Mouse (Mus musculus): ENCODE measurements around the gene Map4k3. TPM values are rescaled to one million over a fixed set of nuclear protein-coding genes. Genes with fewer than 3 reads are reported as not detected.

Gene Map4k3
- total RNA-seq, 2 experiments from 2014 or later = 2.2 to 2.9 TPM

GRCm38 (mm10) chr17:80692183-80692582, 36.1 kb downstream of the Map4k3 start:
- no peak for ATAC-seq (replicated peaks; ENCODE audit: low FRiP score, poor library complexity, severe bottlenecking)

GRCm38 (mm10) chr17:80688701-80689100, 39.6 kb downstream of the Map4k3 start:
- no peak for ATAC-seq (replicated peaks; ENCODE audit: low FRiP score, poor library complexity, severe bottlenecking)

- no peak for ATAC-seq (replicated peaks; ENCODE audit: low FRiP score, poor library complexity, severe bottlenecking)
These were observed 42.2 kb downstream of the Map4k3 start for GRCm38 (mm10) chr17:80686066-80686465.

GRCm38 (mm10) chr17:80683821-80684576, 44.3 kb downstream of the Map4k3 start:
- no peak for ATAC-seq (replicated peaks; ENCODE audit: low FRiP score, poor library complexity, severe bottlenecking)

- no peak for ATAC-seq (replicated peaks; ENCODE audit: low FRiP score, poor library complexity, severe bottlenecking)
These were observed 45.2 kb downstream of the Map4k3 start for GRCm38 (mm10) chr17:80683041-80683440.

- ATAC-seq (replicated peaks; ENCODE audit: low FRiP score, poor library complexity, severe bottlenecking) = no peak
These were observed 50.1 kb downstream of the Map4k3 start for GRCm38 (mm10) chr17:80678190-80678589.

GRCm38 (mm10) chr17:80676859-80677535, 51.3 kb downstream of the Map4k3 start:
- ATAC-seq (replicated peaks; ENCODE audit: low FRiP score, poor library complexity, severe bottlenecking) = no peak

- no peak for ATAC-seq (replicated peaks; ENCODE audit: low FRiP score, poor library complexity, severe bottlenecking)
These were observed 52.1 kb downstream of the Map4k3 start for GRCm38 (mm10) chr17:80676211-80676610.

- no peak for ATAC-seq (replicated peaks; ENCODE audit: low FRiP score, poor library complexity, severe bottlenecking)
These were observed 57.9 kb downstream of the Map4k3 start for GRCm38 (mm10) chr17:80670395-80670794.

GRCm38 (mm10) chr17:80663623-80664022, 64.7 kb downstream of the Map4k3 start:
- ATAC-seq (replicated peaks; ENCODE audit: low FRiP score, poor library complexity, severe bottlenecking) = no peak

- ATAC-seq (replicated peaks; ENCODE audit: low FRiP score, poor library complexity, severe bottlenecking) = no peak
These were observed 65.3 kb downstream of the Map4k3 start for GRCm38 (mm10) chr17:80662836-80663620.

GRCm38 (mm10) chr17:80661896-80662295, 66.4 kb downstream of the Map4k3 start:
- ATAC-seq (replicated peaks; ENCODE audit: low FRiP score, poor library complexity, severe bottlenecking) = no peak

GRCm38 (mm10) chr17:80660707-80661380, 67.4 kb downstream of the Map4k3 start:
- no peak for ATAC-seq (replicated peaks; ENCODE audit: low FRiP score, poor library complexity, severe bottlenecking)

GRCm38 (mm10) chr17:80660234-80660633, 68.1 kb downstream of the Map4k3 start:
- no peak for ATAC-seq (replicated peaks; ENCODE audit: low FRiP score, poor library complexity, severe bottlenecking)

- no peak for ATAC-seq (replicated peaks; ENCODE audit: low FRiP score, poor library complexity, severe bottlenecking)
These were observed 68.5 kb downstream of the Map4k3 start for GRCm38 (mm10) chr17:80659821-80660220.

- ATAC-seq (replicated peaks; ENCODE audit: low FRiP score, poor library complexity, severe bottlenecking) = no peak
These were observed 74.0 kb downstream of the Map4k3 start for GRCm38 (mm10) chr17:80654323-80654722.

GRCm38 (mm10) chr17:80652740-80653139, 75.5 kb downstream of the Map4k3 start:
- no peak for ATAC-seq (replicated peaks; ENCODE audit: low FRiP score, poor library complexity, severe bottlenecking)

- ATAC-seq (replicated peaks; ENCODE audit: low FRiP score, poor library complexity, severe bottlenecking) = no peak
These were observed 81.4 kb downstream of the Map4k3 start for GRCm38 (mm10) chr17:80646843-80647242.

GRCm38 (mm10) chr17:80646131-80646530, 82.2 kb downstream of the Map4k3 start:
- no peak for ATAC-seq (replicated peaks; ENCODE audit: low FRiP score, poor library complexity, severe bottlenecking)

- ATAC-seq (replicated peaks; ENCODE audit: low FRiP score, poor library complexity, severe bottlenecking) = no peak
These were observed 82.6 kb downstream of the Map4k3 start for GRCm38 (mm10) chr17:80645694-80646034.
